Mouse (Mus musculus) MEL (cell line): ENCODE measurements at regions not wholly inside any gene's neighbourhood (a gene's known extent, or its start where the extent isn't known, plus 50 kb on each side); places are given as distances from the start of the nearest gene placed in this dataset.

Experiments used
- DNase-seq: peaks from one replicate; pipeline ENCODE4 v3.0.0; 2011; ENCODE audit warnings: low read depth, low spot score
- H3K27ac ChIP-seq: 2 replicates; pipeline ENCODE4 v1.5.1; 2012; ENCODE audit warnings: low read depth, mild to moderate bottlenecking, control low read depth, low read length, moderate library complexity; ENCODE audit not compliant: control insufficient read depth
- H3K27me3 ChIP-seq, 2 experiments: fragments of 150-350 bp in 1 of 2; sonication (generic) in 1 of 2; 2 replicates each; pipeline ENCODE4 v1.6.1; 2012; ENCODE audit warnings: low read length in 2 of 2, mild to moderate bottlenecking in 2 of 2, improper control_type of control experiment in 1 of 2, moderate library complexity in 1 of 2; ENCODE audit not compliant: insufficient read depth in 2 of 2, control insufficient read depth in 1 of 2
- H3K36me3 ChIP-seq, 2 experiments: 2 replicates each; pipeline ENCODE4 v1.6.1; 2012 to 2014; ENCODE audit warnings: low read length in 2 of 2, improper control_type of control experiment in 1 of 2, inconsistent platforms in 1 of 2, mild to moderate bottlenecking in 1 of 2; ENCODE audit not compliant: insufficient read depth in 2 of 2, control insufficient read depth in 1 of 2
- H3K4me1 ChIP-seq, 2 experiments: fragments of 150-350 bp in 1 of 2; sonication (generic) in 1 of 2; 2 replicates each; pipeline ENCODE4 v1.6.1; 2012; ENCODE audit warnings: low read length in 2 of 2, improper control_type of control experiment in 1 of 2, mild to moderate bottlenecking in 1 of 2; ENCODE audit not compliant: insufficient read depth in 2 of 2, control insufficient read depth in 1 of 2
- H3K4me3 ChIP-seq, 2 experiments: fragments of 150-350 bp in 1 of 2; sonication (generic) in 1 of 2; 2 replicates each; pipeline ENCODE4 v1.5.1; 2012; ENCODE audit warnings: low read depth in 2 of 2, low read length in 2 of 2, mild to moderate bottlenecking in 2 of 2, moderate library complexity in 2 of 2, control low read depth in 1 of 2, improper control_type of control experiment in 1 of 2; ENCODE audit not compliant: control insufficient read depth in 1 of 2, insufficient read depth in 1 of 2
- H3K79me2 ChIP-seq: 2 replicates; pipeline ENCODE4 v1.6.1; 2012; ENCODE audit warnings: mild to moderate bottlenecking, low read length, moderate library complexity; ENCODE audit not compliant: control insufficient read depth, poor library complexity, insufficient read depth
- H3K9ac ChIP-seq: 2 replicates; pipeline ENCODE4 v1.6.1; 2012; ENCODE audit warnings: low read depth, mild to moderate bottlenecking, control low read depth, low read length, moderate library complexity; ENCODE audit not compliant: control insufficient read depth, poor library complexity, severe bottlenecking
- H3K9me3 ChIP-seq: fragments of 150-350 bp; sonication (generic); replicated peaks from 2 replicates; pipeline ENCODE4 v1.6.1; 2012; ENCODE audit warnings: mild to moderate bottlenecking, low read length, improper control_type of control experiment, moderate library complexity; ENCODE audit not compliant: insufficient read depth
- CTCF ChIP-seq, 3 experiments: IDR thresholded peaks in 2 of 3; conservative IDR thresholded peaks in 1 of 3; 2 replicates each; pipeline ENCODE4 v1.5.1; 2011 to 2012; ENCODE audit warnings: low read length in 3 of 3, low read depth in 2 of 3, mild to moderate bottlenecking in 2 of 3, improper control_type of control experiment in 1 of 3, inconsistent platforms in 1 of 3, mixed read lengths in 1 of 3, moderate library complexity in 1 of 3; ENCODE audit not compliant: control insufficient read depth in 1 of 3, insufficient read depth in 1 of 3, poor library complexity in 1 of 3, severe bottlenecking in 1 of 3
- ELF1 ChIP-seq: IDR thresholded peaks from 2 replicates; pipeline ENCODE4 v1.6.1; 2014; ENCODE audit warnings: low read depth, mild to moderate bottlenecking, inconsistent platforms, low read length, improper control_type of control experiment, moderate library complexity
- EP300 ChIP-seq, 2 experiments: IDR thresholded peaks; 2 replicates each; pipeline ENCODE4 v1.6.1; 2011; ENCODE audit warnings: improper control_type of control experiment in 2 of 2, low read length in 2 of 2, low read depth in 1 of 2, mild to moderate bottlenecking in 1 of 2
- ETS1 ChIP-seq: IDR thresholded peaks from 2 replicates; pipeline ENCODE4 v1.6.1; 2012; ENCODE audit warnings: low read depth, mild to moderate bottlenecking, inconsistent platforms, low read length, improper control_type of control experiment, moderate library complexity
- GATA1 ChIP-seq: IDR thresholded peaks from 2 replicates; pipeline ENCODE4 v1.6.1; 2011; ENCODE audit warnings: low read depth, low read length, improper control_type of control experiment
- HCFC1 ChIP-seq: IDR thresholded peaks from 2 replicates; pipeline ENCODE4 v1.6.1; 2012; ENCODE audit warnings: low read depth, mild to moderate bottlenecking, inconsistent platforms, low read length, improper control_type of control experiment, moderate library complexity
- KAT2A ChIP-seq: conservative IDR thresholded peaks from 2 replicates; pipeline ENCODE4 v1.6.1; 2012; ENCODE audit warnings: low read depth, low read length, improper control_type of control experiment, inconsistent platforms
- MAFK ChIP-seq: IDR thresholded peaks from 2 replicates; pipeline ENCODE4 v1.6.1; 2011; ENCODE audit warnings: low read depth, mild to moderate bottlenecking, low read length, improper control_type of control experiment, borderline replicate concordance
- MEF2A ChIP-seq: IDR thresholded peaks from 2 replicates; pipeline ENCODE4 v1.6.1; 2014; ENCODE audit warnings: low read depth, mild to moderate bottlenecking, inconsistent platforms, low read length, improper control_type of control experiment; ENCODE audit not compliant: poor library complexity, insufficient replicate concordance, severe bottlenecking; ENCODE audit errors: extremely low read depth
- MYB ChIP-seq: IDR thresholded peaks from 2 replicates; pipeline ENCODE4 v1.6.1; 2011; ENCODE audit warnings: mild to moderate bottlenecking, low read depth, low read length, improper control_type of control experiment
- MYC ChIP-seq: IDR thresholded peaks from 2 replicates; pipeline ENCODE4 v1.6.1; 2011; ENCODE audit warnings: low read depth, mild to moderate bottlenecking, low read length, improper control_type of control experiment, moderate library complexity
- NELFE ChIP-seq: IDR thresholded peaks from 2 replicates; pipeline ENCODE4 v1.6.1; 2011; ENCODE audit warnings: low read depth, low read length, improper control_type of control experiment
- NRF1 ChIP-seq: IDR thresholded peaks from 2 replicates; pipeline ENCODE4 v1.6.1; 2014; ENCODE audit warnings: low read depth, mild to moderate bottlenecking, inconsistent platforms, low read length, improper control_type of control experiment, moderate library complexity; ENCODE audit not compliant: poor library complexity, insufficient read depth, severe bottlenecking
- POLR2AphosphoS2 ChIP-seq: IDR thresholded peaks from 2 replicates; pipeline ENCODE4 v1.6.1; 2011; ENCODE audit warnings: low read length, improper control_type of control experiment
- POLR2AphosphoS5 ChIP-seq: IDR thresholded peaks from 2 replicates; pipeline ENCODE4 v1.6.1; 2012; ENCODE audit warnings: low read depth, borderline replicate concordance, mild to moderate bottlenecking, inconsistent platforms, low read length, moderate library complexity, mixed read lengths
- RAD21 ChIP-seq: IDR thresholded peaks from 2 replicates; pipeline ENCODE4 v1.6.1; 2011; ENCODE audit warnings: mild to moderate bottlenecking, low read depth, low read length, improper control_type of control experiment
- SIN3A ChIP-seq: IDR thresholded peaks from 2 replicates; pipeline ENCODE4 v1.6.1; 2012; ENCODE audit warnings: low read length, improper control_type of control experiment, inconsistent platforms
- SMC3 ChIP-seq: IDR thresholded peaks from 2 replicates; pipeline ENCODE4 v1.6.1; 2011; ENCODE audit warnings: low read depth, low read length, improper control_type of control experiment
- TAL1 ChIP-seq: IDR thresholded peaks from 2 replicates; pipeline ENCODE4 v1.6.1; 2012; ENCODE audit warnings: mild to moderate bottlenecking, inconsistent platforms, low read length, moderate library complexity, mixed read lengths
- TBP ChIP-seq: IDR thresholded peaks from 2 replicates; pipeline ENCODE4 v1.8.0; 2011; ENCODE audit warnings: low read depth, low read length, improper control_type of control experiment
- UBTF ChIP-seq: IDR thresholded peaks from 2 replicates; pipeline ENCODE4 v1.6.1; 2012; ENCODE audit warnings: low read depth, mild to moderate bottlenecking, inconsistent platforms, low read length, improper control_type of control experiment, moderate library complexity, borderline replicate concordance; ENCODE audit not compliant: insufficient read depth
- ZNF384 ChIP-seq: IDR thresholded peaks from 2 replicates; pipeline ENCODE4 v1.6.1; 2012; ENCODE audit warnings: low read depth, mild to moderate bottlenecking, inconsistent platforms, low read length, improper control_type of control experiment

DNA sequence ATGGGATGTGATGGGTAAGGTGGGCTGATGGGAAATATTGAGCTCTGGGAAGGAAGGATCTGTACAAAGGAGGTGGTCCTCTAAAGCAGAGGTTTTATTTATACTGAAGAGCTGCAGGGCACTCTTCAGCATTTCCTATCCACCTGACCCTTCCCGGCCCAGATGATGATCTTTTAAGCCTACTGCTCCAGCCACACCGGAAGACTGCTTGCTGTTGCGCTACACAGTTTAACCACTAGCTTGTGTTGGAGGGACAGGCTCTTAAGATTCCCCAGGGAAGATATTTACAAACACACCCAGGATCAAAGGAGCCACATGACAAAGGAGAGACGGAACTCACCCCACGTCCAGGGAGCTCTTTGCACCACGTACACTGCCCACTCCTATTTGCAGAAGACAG is 196.8 kb upstream of the Rreb1 start:
- H3K36me3 ChIP-seq = no peaks in the 10 kb centered on the region
- H3K27me3 ChIP-seq = peaks cover 6 to 8% of the 10 kb centered on the region in 2 experiments; a peak in 3 of 4 replicates
- H3K27ac ChIP-seq = no peak overlapping the region
- no peaks in the 10 kb centered on the region for H3K4me1 ChIP-seq
- TF ChIP-seq ZNF384 = no peak
- no peak for TF ChIP-seq RAD21
- TF ChIP-seq NELFE = no peak
- TF ChIP-seq SMC3 = no peak
- TF ChIP-seq TBP = no peak
- TF ChIP-seq KAT2A = no peak
- no peak for TF ChIP-seq ELF1
- TF ChIP-seq NRF1 = no peak
- TF ChIP-seq MYC = no peak
- no peak for TF ChIP-seq MAFK
- TF ChIP-seq GATA1 = no peak
- TF ChIP-seq MYB = no peak
- no peak for TF ChIP-seq HCFC1
- TF ChIP-seq EP300 (IDR thresholded peaks at IDR 0.05; ENCODE audit: low read depth in 1 of 2, low read length in 2 of 2) = no peak
- TF ChIP-seq ETS1 = no peak
- TF ChIP-seq TAL1 = no peak
- no peak for TF ChIP-seq SIN3A
- no peak for TF ChIP-seq POLR2AphosphoS5
- H3K79me2 ChIP-seq = no peaks in the 10 kb centered on the region
- no peaks in the 10 kb centered on the region for H3K9me3 ChIP-seq
- no peak for DNase-seq
- H3K4me3 ChIP-seq = no peak overlapping the region
- H3K9ac ChIP-seq = no peak overlapping the region

- no peaks in the 10 kb centered on the region for H3K36me3 ChIP-seq
- peaks cover 11 to 12% of the 10 kb centered on the region in 2 experiments for H3K27me3 ChIP-seq
- no peak overlapping the region for H3K27ac ChIP-seq
- no peak for DNase-seq
- H3K9me3 ChIP-seq = no peaks in the 10 kb centered on the region
- TF ChIP-seq NRF1 (no peak), SMC3 (no peak), CTCF (IDR thresholded peaks at IDR 0.05 in 2 of 3, conservative IDR thresholded peaks at IDR 0.05 in 1 of 3; ENCODE audit: control insufficient read depth in 1 of 3, insufficient read depth in 1 of 3, low read depth in 2 of 3, low read length in 3 of 3, poor library complexity in 1 of 3, severe bottlenecking in 1 of 3) (no peak), MEF2A (no peak), UBTF (no peak), POLR2AphosphoS2 (no peak)
- TF ChIP-seq, all 39 proteins: peak for 0
- Histone ChIP-seq H3K79me2 (no peaks in the 10 kb centered on the region), H3K9ac (no peak overlapping the region), H3K4me3 (no peak overlapping the region), H3K4me1 (no peaks in the 10 kb centered on the region)
Measured at GRCm38 (mm10) chr13:37585476-37585875, 192.7 kb upstream of the Rreb1 start.
